Mouse (Mus musculus) olfactory bulb, adult 2 months (tissue): ENCODE measurements at regions not wholly inside any gene's neighbourhood (a gene's known extent, or its start where the extent isn't known, plus 50 kb on each side); places are given as distances from the start of the nearest gene placed in this dataset.

Source experiments
- CTCF ChIP-seq: fragments of 200-500 bp; IDR thresholded peaks from 2 replicates; pipeline ENCODE4 v1.5.1; 2012; ENCODE audit warnings: low read depth, mild to moderate bottlenecking, low read length, moderate library complexity; ENCODE audit not compliant: insufficient read depth
- POLR2A ChIP-seq: fragments of 200-500 bp; IDR thresholded peaks from 2 replicates; pipeline ENCODE4 v1.6.1; 2012; ENCODE audit warnings: mild to moderate bottlenecking, low read depth, low read length, moderate library complexity; ENCODE audit not compliant: insufficient read depth

DNA sequence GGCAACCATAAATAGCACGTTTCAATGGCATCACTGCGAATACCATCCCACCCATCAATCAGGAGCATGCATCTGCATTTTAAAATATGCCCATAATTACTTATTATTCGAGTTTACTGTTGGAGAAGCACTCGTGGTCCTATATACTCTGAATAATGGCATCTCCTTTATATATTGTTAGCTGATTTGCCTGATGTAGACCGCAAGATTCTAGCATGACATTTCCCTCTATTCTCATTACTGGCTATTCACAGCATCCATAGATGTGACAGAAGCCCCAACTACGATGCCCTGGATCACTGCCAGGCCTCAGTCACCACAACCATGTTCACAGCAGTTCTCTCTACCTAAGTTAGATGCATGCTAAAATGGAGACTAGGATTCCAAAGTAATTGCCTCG lies 77.4 kb upstream of the Epha4 start:
- no peak for TF ChIP-seq POLR2A
- TF ChIP-seq CTCF, result no peak
